Mouse (Mus musculus) neural tube, embryonic 13.5 days (tissue): ENCODE measurements at regions not wholly inside any gene's neighbourhood (a gene's known extent, or its start where the extent isn't known, plus 50 kb on each side); places are given as distances from the start of the nearest gene placed in this dataset.

Experiments
- ATAC-seq: fragments of 200-750 bp; cut with Nextera tagmentation; 2 replicates; pipeline ENCODE4 v1.8.0; 2017; ENCODE audit warnings: low read depth, mild to moderate bottlenecking, moderate TSS enrichment, moderate library complexity
- H3K27ac ChIP-seq: fragments of 300-500 bp; sonication (generic); replicated peaks from 2 replicates; pipeline ENCODE4 v1.5.1; 2015; ENCODE audit warnings: moderate library complexity, mild to moderate bottlenecking, inconsistent platforms
- H3K27me3 ChIP-seq: fragments of 300-500 bp; sonication (generic); 2 replicates; pipeline ENCODE4 v1.6.1; 2015; ENCODE audit warnings: mild to moderate bottlenecking, inconsistent platforms
- H3K36me3 ChIP-seq: fragments of 300-500 bp; sonication (generic); 2 replicates; pipeline ENCODE4 v1.6.1; 2015; ENCODE audit warnings: mild to moderate bottlenecking, inconsistent platforms
- H3K4me1 ChIP-seq: fragments of 300-500 bp; sonication (generic); replicated peaks from 2 replicates; pipeline ENCODE4 v1.6.1; 2015; ENCODE audit warnings: inconsistent platforms
- H3K4me2 ChIP-seq: fragments of 300-500 bp; sonication (generic); 2 replicates; pipeline ENCODE4 v1.6.1; 2015; ENCODE audit warnings: inconsistent platforms, mild to moderate bottlenecking, moderate library complexity
- H3K4me3 ChIP-seq: fragments of 300-500 bp; sonication (generic); 2 replicates; pipeline ENCODE4 v1.5.1; 2015; ENCODE audit warnings: mild to moderate bottlenecking, inconsistent platforms
- H3K9ac ChIP-seq: fragments of 300-500 bp; sonication (generic); 2 replicates; pipeline ENCODE4 v1.6.1; 2015; ENCODE audit warnings: moderate library complexity, mild to moderate bottlenecking, inconsistent platforms
- H3K9me3 ChIP-seq: fragments of 300-500 bp; sonication (generic); 2 replicates; pipeline ENCODE4 v1.6.1; 2016; ENCODE audit warnings: inconsistent platforms
- WGBS: fragments of 180-500 bp; shearing (Covaris S2); methylation state at CpG from one replicate; pipeline ENCODE4 v1.1.7; 2015; 5-methylcytosine and 5-hydroxymethylcytosine counted together

DNA sequence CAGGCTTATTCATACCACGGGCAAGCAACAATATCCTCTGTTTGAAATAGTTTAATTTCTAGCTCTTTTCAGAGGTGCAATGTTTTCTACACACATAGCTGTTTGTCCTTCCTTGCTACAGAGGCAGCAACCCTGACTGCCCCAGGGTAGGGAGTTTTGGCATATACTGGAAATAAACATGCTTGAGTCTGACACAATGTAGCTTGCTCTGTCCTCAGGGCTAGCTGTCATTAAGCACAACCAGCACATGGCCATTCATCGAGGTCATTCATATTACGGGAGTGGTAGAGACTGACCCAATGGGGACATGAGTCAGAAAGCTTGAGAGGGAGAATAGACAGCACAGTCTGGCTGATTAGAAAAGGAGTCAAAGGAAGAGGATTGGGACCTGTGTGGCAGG, 677.8 kb downstream of the Zfp619 start:
- Histone ChIP-seq H3K9me3 (no peaks in the 10 kb centered on the region), H3K4me3 (no peak overlapping the region), H3K4me2 (no peak overlapping the region), H3K27ac (no peak overlapping the region), H3K36me3 (no peaks in the 10 kb centered on the region), H3K4me1 (no peaks in the 10 kb centered on the region), H3K27me3 (no peaks in the 10 kb centered on the region), H3K9ac (no peak overlapping the region)
- WGBS: 80% methylated on average over 3 of the region's 3 CpGs
- ATAC-seq: no peak

DNA sequence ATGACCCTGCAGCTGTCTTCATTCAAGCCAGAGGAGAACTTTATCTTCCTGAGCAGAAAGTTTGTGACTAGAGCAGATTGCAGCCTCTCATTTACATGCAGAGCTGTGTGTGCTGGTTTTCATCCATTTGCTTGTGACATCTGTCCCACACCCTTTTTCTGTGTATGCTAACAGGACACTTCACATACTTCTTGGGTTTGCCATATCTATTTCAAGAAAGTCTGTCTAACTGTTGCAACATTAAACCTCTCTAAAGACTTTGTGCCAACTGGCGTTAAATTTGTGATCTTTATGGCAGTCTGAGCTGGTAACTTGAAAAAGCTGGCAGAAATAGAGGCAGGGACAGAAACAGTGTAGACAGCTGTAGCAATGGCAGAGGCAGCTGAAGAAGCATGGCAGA, 685.0 kb downstream of the Zfp619 start:
- no peak for ATAC-seq
- Histone ChIP-seq H3K4me1 (no peaks in the 10 kb centered on the region), H3K27me3 (no peaks in the 10 kb centered on the region), H3K4me2 (no peak overlapping the region), H3K36me3 (no peaks in the 10 kb centered on the region), H3K4me3 (no peak overlapping the region), H3K9me3 (no peaks in the 10 kb centered on the region), H3K9ac (no peak overlapping the region), H3K27ac (no peak overlapping the region)
- WGBS: 80% methylated on average over 1 of the region's 1 CpGs

DNA sequence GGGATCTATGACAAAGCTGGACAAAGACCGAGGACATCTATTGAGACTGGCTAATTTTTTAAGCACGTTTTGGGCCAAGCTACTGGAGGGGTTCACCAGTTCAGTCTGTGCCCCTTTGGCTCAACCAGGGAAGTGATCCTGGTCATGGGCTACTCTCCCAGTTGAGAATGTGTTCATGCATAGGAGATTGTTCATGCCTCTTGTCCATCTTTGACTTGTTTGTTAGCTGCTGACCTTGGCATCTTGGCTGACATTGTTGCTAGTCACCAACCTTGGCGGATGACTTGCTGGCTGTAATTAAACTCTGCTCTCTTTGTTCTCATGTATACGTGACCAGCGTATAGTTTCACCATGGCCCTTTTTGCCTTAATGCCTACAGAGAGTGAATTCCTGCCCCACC, 686.2 kb upstream of the Vstm2b start:
- Histone ChIP-seq H3K4me3 (no peak overlapping the region), H3K4me2 (no peak overlapping the region), H3K4me1 (no peaks in the 10 kb centered on the region), H3K36me3 (no peaks in the 10 kb centered on the region), H3K27ac (no peak overlapping the region), H3K9me3 (no peaks in the 10 kb centered on the region), H3K27me3 (no peaks in the 10 kb centered on the region), H3K9ac (no peak overlapping the region)
- no peak for ATAC-seq
- WGBS: 81% methylated on average over 5 of the region's 5 CpGs

DNA sequence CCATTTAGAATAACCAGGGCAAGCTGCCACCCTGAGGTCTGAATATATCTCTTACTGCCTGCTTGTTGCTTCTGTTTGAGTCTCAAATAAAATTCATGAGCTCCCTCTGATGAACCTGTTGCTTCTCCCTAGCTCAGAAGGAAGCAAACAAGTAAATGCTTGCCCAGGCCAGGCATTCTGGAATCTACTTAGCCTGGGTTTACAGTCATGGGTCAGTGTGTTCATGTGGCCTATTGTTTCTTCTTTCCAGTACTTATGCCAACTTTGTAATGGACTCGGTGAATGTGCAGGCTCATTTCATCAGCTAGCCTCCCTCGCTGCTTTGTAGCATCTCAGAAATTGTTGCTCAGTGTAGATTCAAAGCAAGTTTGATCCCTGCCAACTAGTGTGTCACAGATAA, 685.6 kb upstream of the Vstm2b start:
- Histone ChIP-seq H3K4me1 (no peaks in the 10 kb centered on the region), H3K9ac (no peak overlapping the region), H3K27ac (no peak overlapping the region), H3K9me3 (no peaks in the 10 kb centered on the region), H3K27me3 (no peaks in the 10 kb centered on the region), H3K4me3 (no peak overlapping the region), H3K36me3 (no peaks in the 10 kb centered on the region), H3K4me2 (no peak overlapping the region)
- ATAC-seq: no peak
- 92% methylated on average over 2 of the region's 2 CpGs for WGBS

DNA sequence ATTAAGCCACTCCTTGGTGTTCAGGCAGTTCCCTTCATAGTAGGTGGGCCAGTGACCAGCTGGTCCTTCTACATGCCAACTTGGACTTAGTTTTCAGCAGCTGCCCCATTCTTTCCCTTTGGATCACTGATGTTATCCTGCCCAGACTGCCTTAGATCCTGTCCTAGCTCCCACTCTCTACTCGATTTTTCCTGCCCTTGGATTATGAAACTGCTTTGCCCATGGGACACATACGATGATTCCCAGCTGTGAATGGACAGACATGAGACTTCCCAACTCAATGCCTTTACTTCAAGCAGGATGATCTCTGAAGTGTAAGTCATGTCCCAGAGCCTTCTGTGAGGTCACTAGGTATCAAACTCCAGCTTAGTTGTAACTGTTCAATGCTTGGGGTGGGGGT, 684.5 kb upstream of the Vstm2b start:
- Histone ChIP-seq H3K36me3 (no peaks in the 10 kb centered on the region), H3K4me2 (no peak overlapping the region), H3K4me3 (no peak overlapping the region), H3K9ac (no peak overlapping the region), H3K27ac (no peak overlapping the region), H3K9me3 (no peaks in the 10 kb centered on the region), H3K4me1 (no peaks in the 10 kb centered on the region), H3K27me3 (no peaks in the 10 kb centered on the region)
- WGBS: 80% methylated on average over 2 of the region's 2 CpGs
- ATAC-seq: no peak

DNA sequence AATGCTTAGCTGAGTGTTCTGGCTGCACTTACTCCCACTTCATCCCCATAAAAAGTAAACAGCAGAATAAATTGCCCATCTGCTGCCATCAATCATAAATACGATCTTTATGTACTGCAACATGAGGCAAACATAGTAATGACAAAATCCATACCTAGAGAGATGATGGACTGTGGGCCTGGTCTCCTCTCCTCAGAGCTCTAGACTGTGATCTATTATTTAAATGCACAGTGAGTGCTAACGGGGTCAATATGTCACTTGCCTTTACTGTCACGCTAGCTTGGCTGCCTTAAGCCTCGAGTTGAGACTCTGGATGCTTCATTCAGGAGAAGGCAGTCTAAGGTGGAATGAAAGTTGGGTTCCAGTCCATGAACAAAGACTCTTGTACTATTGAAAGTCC, 683.7 kb upstream of the Vstm2b start:
- Histone ChIP-seq H3K27me3 (no peaks in the 10 kb centered on the region), H3K4me3 (no peak overlapping the region), H3K4me2 (no peak overlapping the region), H3K27ac (no peak overlapping the region), H3K4me1 (no peaks in the 10 kb centered on the region), H3K36me3 (no peaks in the 10 kb centered on the region), H3K9ac (no peak overlapping the region), H3K9me3 (no peaks in the 10 kb centered on the region)
- WGBS: 56% methylated on average over 4 of the region's 4 CpGs
- ATAC-seq: 0 out of 2 replicates have a peak, but pooled peaks have one; percentile 40

DNA sequence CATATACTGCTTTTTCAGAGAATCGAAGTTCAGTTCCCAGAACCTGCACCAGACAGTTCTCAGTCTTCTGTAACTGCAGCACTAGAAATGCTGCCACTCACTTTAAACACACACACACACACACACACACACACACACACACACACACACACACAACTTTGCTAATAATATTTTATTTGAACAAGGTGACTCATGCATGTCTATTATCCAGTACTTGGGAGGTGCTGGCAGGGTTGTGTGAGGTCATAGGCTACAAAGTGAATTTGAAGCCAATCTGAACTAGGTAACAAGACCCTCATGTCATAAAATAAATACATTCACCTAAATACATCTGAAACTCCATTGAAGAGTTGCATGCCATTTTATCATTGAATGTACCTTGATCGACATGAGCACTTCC, 682.9 kb upstream of the Vstm2b start:
- H3K4me2 ChIP-seq: no peak overlapping the region
- H3K27me3 ChIP-seq: no peaks in the 10 kb centered on the region
- ATAC-seq: no peak
- H3K4me3 ChIP-seq: no peak overlapping the region
- no peak overlapping the region for H3K9ac ChIP-seq
- no peaks in the 10 kb centered on the region for H3K4me1 ChIP-seq
- no peaks in the 10 kb centered on the region for H3K36me3 ChIP-seq
- no peaks in the 10 kb centered on the region for H3K9me3 ChIP-seq
- no peak overlapping the region for H3K27ac ChIP-seq
- WGBS: 83% methylated on average over 2 of the region's 2 CpGs

DNA sequence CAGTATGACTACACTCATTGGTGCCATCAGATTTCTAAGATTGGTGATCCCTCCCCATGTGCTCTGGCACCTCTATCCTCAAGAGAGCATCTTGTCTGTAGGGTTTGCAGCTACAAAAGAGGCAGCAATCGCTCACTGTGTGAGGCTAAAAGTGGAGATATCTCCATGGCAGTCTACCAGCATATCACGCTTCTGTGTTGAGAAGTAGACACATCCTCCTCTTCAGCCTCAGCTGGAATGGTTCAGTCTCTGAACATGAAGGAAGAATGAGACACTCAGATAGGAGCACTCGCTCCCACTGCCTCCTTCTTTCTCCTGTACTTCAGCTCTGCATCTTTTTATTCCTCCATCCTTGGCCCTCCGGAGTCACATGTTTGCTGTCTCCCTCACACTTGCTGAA, 677.6 kb upstream of the Vstm2b start:
- H3K9me3 ChIP-seq: no peaks in the 10 kb centered on the region
- H3K4me2 ChIP-seq: no peak overlapping the region
- no peak overlapping the region for H3K4me3 ChIP-seq
- H3K36me3 ChIP-seq: no peaks in the 10 kb centered on the region
- no peaks in the 10 kb centered on the region for H3K4me1 ChIP-seq
- no peak overlapping the region for H3K27ac ChIP-seq
- no peaks in the 10 kb centered on the region for H3K27me3 ChIP-seq
- no peak for ATAC-seq
- H3K9ac ChIP-seq: no peak overlapping the region
- WGBS: 83% methylated on average over 4 of the region's 4 CpGs

DNA sequence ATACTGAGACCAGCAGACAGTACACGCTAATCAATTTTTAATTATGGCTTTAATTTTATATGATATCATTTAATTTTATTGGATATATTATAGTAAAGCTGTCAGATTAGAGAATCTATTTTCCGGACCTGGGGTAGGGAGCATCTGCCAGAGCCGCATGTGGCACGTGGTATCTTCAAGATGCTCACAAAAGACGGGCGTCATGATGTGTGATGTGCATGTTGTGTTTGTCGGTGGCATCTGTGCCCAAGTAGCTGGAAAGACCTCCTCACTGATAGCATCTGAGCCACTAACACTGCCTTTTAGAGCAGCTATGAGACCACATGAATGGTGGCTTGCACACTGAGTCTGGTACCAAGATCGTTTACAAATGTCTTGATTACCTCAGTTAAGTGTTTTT, 652.9 kb upstream of the Vstm2b start:
- no peak overlapping the region for H3K4me2 ChIP-seq
- no peaks in the 10 kb centered on the region for H3K36me3 ChIP-seq
- no peak overlapping the region for H3K9ac ChIP-seq
- no peak overlapping the region for H3K4me3 ChIP-seq
- no peaks in the 10 kb centered on the region for H3K27me3 ChIP-seq
- no peak overlapping the region for H3K27ac ChIP-seq
- 81% methylated on average over 8 of the region's 8 CpGs for WGBS
- ATAC-seq: no peak
- no peaks in the 10 kb centered on the region for H3K4me1 ChIP-seq
- no peaks in the 10 kb centered on the region for H3K9me3 ChIP-seq

DNA sequence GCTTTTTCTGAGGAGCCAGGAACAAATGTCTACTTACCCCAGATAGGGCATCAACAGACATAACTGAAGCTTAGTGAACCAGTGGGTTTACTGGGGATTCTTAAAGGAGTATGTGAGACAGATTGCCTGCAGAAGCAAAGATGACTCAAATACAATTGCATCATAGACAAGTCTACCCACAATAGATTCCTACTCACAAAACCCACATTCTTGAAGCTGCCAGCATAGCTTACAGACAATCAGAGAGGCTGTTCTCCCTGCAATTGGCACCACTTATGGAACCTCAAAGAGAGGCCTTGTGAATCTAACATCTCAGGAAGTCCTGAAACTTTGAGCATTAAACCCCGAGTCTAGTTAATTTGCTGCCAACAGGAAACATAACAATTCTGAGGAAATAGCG, 649.6 kb upstream of the Vstm2b start:
- H3K36me3 ChIP-seq: no peaks in the 10 kb centered on the region
- no peaks in the 10 kb centered on the region for H3K9me3 ChIP-seq
- H3K9ac ChIP-seq: no peak overlapping the region
- H3K4me3 ChIP-seq: no peak overlapping the region
- no peak overlapping the region for H3K4me2 ChIP-seq
- ATAC-seq: no peak
- no peaks in the 10 kb centered on the region for H3K4me1 ChIP-seq
- no peaks in the 10 kb centered on the region for H3K27me3 ChIP-seq
- H3K27ac ChIP-seq: no peak overlapping the region
- 88% methylated on average over 2 of the region's 2 CpGs for WGBS

DNA sequence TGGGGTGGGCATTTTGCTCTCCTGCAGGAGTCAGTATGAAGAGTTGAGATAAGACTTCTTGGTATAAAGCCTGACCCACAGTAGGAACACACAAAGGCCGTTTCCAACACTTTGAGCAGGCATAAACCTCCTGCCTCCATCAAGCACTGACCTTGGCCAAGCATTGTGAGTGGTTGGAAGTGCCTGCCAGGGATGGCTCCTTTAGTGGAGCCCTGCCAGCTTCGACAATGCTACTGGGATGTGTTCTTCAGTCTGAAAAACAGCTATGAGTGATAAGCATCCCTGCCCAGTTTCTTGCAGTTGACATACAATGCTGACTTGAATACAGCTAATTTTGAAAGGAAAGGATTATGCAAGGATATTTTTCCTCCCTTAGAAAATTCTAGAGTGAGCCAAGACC, 644.6 kb upstream of the Vstm2b start:
- no peaks in the 10 kb centered on the region for H3K9me3 ChIP-seq
- no peaks in the 10 kb centered on the region for H3K36me3 ChIP-seq
- no peaks in the 10 kb centered on the region for H3K27me3 ChIP-seq
- WGBS: 67% methylated on average over 2 of the region's 2 CpGs
- no peak overlapping the region for H3K9ac ChIP-seq
- no peak overlapping the region for H3K4me3 ChIP-seq
- no peak for ATAC-seq
- peaks cover 6% of the 10 kb centered on the region for H3K4me1 ChIP-seq
- no peak overlapping the region for H3K4me2 ChIP-seq
- H3K27ac ChIP-seq: no peak overlapping the region

DNA sequence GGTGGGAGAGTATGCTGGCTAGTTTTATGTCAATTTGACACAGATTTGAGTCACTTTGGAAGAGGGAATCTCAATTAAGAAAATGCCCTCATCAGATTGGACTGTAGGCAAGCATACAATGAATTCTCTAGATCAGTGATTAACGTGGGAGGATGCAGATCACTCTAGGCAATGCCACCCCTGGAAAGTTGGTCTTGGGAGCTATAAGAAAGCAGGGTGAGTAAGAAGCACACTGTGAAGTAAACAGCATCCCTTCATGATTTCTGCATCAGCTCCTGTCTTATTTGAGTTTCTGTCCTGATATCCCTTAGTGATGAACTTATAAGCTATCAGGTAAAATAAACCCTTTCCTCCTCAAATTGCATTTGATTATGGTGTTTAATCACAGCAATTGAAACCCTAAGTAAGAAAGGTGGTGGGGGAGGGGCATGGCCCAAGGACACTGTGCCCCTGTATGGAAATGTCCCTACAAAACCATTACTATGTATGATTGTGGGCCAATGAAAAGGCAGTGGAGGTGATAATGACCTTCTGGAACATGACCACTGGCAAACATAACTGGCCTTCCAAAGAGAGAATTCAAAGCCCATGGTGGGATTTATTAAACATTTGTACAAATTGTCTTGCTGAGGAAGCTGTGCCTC, 640.3 kb upstream of the Vstm2b start:
- ATAC-seq: no peak
- no peaks in the 10 kb centered on the region for H3K36me3 ChIP-seq
- H3K27me3 ChIP-seq: no peaks in the 10 kb centered on the region
- no peak overlapping the region for H3K4me2 ChIP-seq
- H3K4me1 ChIP-seq: peaks cover 6% of the 10 kb centered on the region
- 62% methylated on average over 1 of the region's 1 CpGs for WGBS
- no peak overlapping the region for H3K9ac ChIP-seq
- H3K4me3 ChIP-seq: no peak overlapping the region
- no peak overlapping the region for H3K27ac ChIP-seq
- no peaks in the 10 kb centered on the region for H3K9me3 ChIP-seq

DNA sequence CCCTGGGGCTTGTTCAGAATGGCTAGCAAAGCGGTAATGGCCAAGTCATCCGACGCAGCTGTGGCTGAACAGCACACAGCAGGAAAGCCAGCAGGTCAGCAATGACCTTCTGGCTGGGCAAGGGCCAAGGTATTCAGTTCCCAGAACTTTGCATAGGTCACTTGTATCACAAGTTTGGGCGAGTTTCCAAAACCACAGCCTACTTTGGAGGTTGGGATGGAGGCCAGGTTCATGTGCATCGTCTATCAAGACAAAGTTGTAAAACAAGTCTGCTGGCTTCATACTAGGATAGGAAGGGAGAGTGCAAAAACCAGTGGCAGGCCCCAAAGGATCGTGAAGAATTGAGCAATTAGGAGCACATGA, 639.8 kb upstream of the Vstm2b start:
- Histone ChIP-seq H3K4me2 (no peak overlapping the region), H3K36me3 (no peaks in the 10 kb centered on the region), H3K9ac (no peak overlapping the region), H3K4me1 (peaks cover 6% of the 10 kb centered on the region), H3K27me3 (no peaks in the 10 kb centered on the region), H3K4me3 (no peak overlapping the region), H3K9me3 (no peaks in the 10 kb centered on the region), H3K27ac (no peak overlapping the region)
- ATAC-seq: peak; percentile 53; the same call in 1 of the 2 replicates
- 48% methylated on average over 6 of the region's 6 CpGs for WGBS
